10 mouse cellular contexts compared by ENCODE assay signal in the genomic region with DNA sequence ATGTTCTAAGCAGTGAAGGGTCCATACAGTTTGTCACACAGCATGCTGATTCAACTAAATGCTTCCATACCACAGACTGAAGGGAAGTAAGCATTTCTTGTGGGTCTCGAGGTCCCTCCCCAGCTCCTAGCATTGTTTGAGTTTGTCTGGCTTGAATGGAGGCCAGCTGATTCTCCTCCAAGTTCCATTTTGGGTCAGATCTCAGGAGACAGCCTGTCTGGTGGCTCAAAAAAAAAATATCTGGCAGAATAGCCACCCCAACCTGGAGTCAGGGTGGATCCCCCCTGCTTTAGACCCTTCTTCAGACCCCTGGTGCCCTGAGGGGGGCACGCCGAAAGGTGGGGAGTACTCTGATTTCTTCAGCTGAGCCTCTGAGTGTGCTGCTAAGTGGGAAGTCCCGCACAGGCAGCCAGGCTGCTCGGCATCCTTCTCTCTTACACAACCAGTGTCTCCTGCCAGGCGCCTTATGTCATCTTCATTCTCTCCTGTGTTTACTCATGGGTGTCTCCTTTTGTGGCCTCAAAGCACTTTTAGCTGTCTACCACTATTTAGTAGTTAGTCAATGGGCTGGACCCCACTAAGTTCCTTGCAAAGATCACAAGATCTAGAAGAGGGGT. TPM values are rescaled to one million over a fixed set of nuclear protein-coding genes. Genes with fewer than 3 reads are reported as not detected.
DNase-seq lines count a peak whose midpoint lies in the region; ATAC-seq and TF ChIP-seq lines count a peak whose summit lies in the region.
"Had no signal": no experiment of that assay in that cellular context is flagged by ENCODE, and none has a peak within 500 bp of the region (broad histone marks: within the 10 kb centered on the region; RNA-seq: fewer than 3 reads in every experiment).

No protein-coding gene starts in this region.

- no peak for TF ChIP-seq EP300 in lung, postnatal 0 days (IDR thresholded peaks at IDR 0.05)

- no peaks in the 10 kb centered on the region for H3K36me3 ChIP-seq in heart, embryonic 11.5 days (ENCODE audit: control insufficient read depth, insufficient read depth, low read length)
- no peaks in the 10 kb centered on the region for H3K36me3 ChIP-seq in heart, embryonic 13.5 days
- no peaks in the 10 kb centered on the region for H3K36me3 ChIP-seq in lung, postnatal 0 days (ENCODE audit: insufficient read depth, low read length)
- H3K36me3 ChIP-seq in forebrain, embryonic 14.5 days (ENCODE audit: control insufficient read depth, insufficient read depth, low read length), result no peaks in the 10 kb centered on the region
- H3K36me3 ChIP-seq: midbrain, embryonic 12.5 days; stomach, embryonic 15.5 days had no signal

- no peak for ATAC-seq in heart, embryonic 11.5 days (replicated peaks; ENCODE audit: insufficient number of reproducible peaks, low FRiP score, low TSS enrichment)
- no peak for ATAC-seq in heart, embryonic 13.5 days (ENCODE audit: extremely low read depth, insufficient number of reproducible peaks, low FRiP score, low TSS enrichment)
- peak; percentile 89 for ATAC-seq in lung, postnatal 0 days
- ATAC-seq in forebrain, embryonic 14.5 days, result no peak
- no peak for ATAC-seq in monocyte, adult 5-6 weeks (replicated peaks; ENCODE audit: insufficient number of reproducible peaks, low FRiP score, low TSS enrichment, poor library complexity, severe bottlenecking)

- no peak overlapping the region for H3K4me2 ChIP-seq in heart, embryonic 11.5 days
- no peak overlapping the region for H3K4me2 ChIP-seq in heart, embryonic 13.5 days
- no peak overlapping the region for H3K4me2 ChIP-seq in lung, postnatal 0 days (replicated peaks; ENCODE audit: low read depth, low read length)
- no peak overlapping the region for H3K4me2 ChIP-seq in forebrain, embryonic 14.5 days (ENCODE audit: low read length)
- H3K4me2 ChIP-seq: midbrain, embryonic 12.5 days; stomach, embryonic 15.5 days had no signal

- no peak for TF ChIP-seq CTCF in lung, postnatal 0 days (IDR thresholded peaks at IDR 0.05)

- 70% methylated on average over 6 of the region's 6 CpGs for WGBS in heart, embryonic 11.5 days (ENCODE audit: insufficient replicate concordance)
- 60% methylated on average over 6 of the region's 6 CpGs for WGBS in heart, embryonic 13.5 days
- WGBS in lung, postnatal 0 days, result 31% methylated on average over 6 of the region's 6 CpGs
- 82% methylated on average over 6 of the region's 6 CpGs for WGBS in forebrain, embryonic 14.5 days

- DNase-seq in heart, adult 18-20 months, result peak; percentile 84 to 86
- DNase-seq in cerebellum, adult 11 months, result peak; percentile 18
- DNase-seq in lung, postnatal 0 days (ENCODE audit: low spot score), result peak; percentile 84
- DNase-seq in forebrain, embryonic 14.5 days (ENCODE audit: low spot score), result no peak
- no peak for DNase-seq in layer of hippocampus, adult 9-10 months (ENCODE audit: low spot score)

- H3K9me3 ChIP-seq in heart, embryonic 11.5 days (replicated peaks; ENCODE audit: control insufficient read depth, low read length), result no peaks in the 10 kb centered on the region
- H3K9me3 ChIP-seq in heart, embryonic 13.5 days, result no peaks in the 10 kb centered on the region
- H3K9me3 ChIP-seq in lung, postnatal 0 days (ENCODE audit: low read length), result no peaks in the 10 kb centered on the region
- no peaks in the 10 kb centered on the region for H3K9me3 ChIP-seq in forebrain, embryonic 14.5 days (replicated peaks; ENCODE audit: control insufficient read depth, low read length)
- H3K9me3 ChIP-seq: midbrain, embryonic 12.5 days; stomach, embryonic 15.5 days had no signal

- no peak overlapping the region for H3K4me3 ChIP-seq in heart, embryonic 11.5 days (ENCODE audit: low read depth, low read length)
- H3K4me3 ChIP-seq in heart, embryonic 13.5 days, result no peak overlapping the region
- no peak overlapping the region for H3K4me3 ChIP-seq in lung, postnatal 0 days (ENCODE audit: low read depth, low read length)
- H3K4me3 ChIP-seq in forebrain, embryonic 14.5 days (ENCODE audit: low read depth, low read length), result no peak overlapping the region
- H3K4me3 ChIP-seq: midbrain, embryonic 12.5 days; stomach, embryonic 15.5 days had no signal

- H3K27me3 ChIP-seq in heart, embryonic 11.5 days (ENCODE audit: control insufficient read depth, insufficient read depth, low read length), result no peaks in the 10 kb centered on the region
- H3K27me3 ChIP-seq in heart, embryonic 13.5 days (replicated peaks), result no peaks in the 10 kb centered on the region
- H3K27me3 ChIP-seq in lung, postnatal 0 days (replicated peaks; ENCODE audit: insufficient read depth, low read length), result no peaks in the 10 kb centered on the region
- H3K27me3 ChIP-seq in forebrain, embryonic 14.5 days (replicated peaks; ENCODE audit: control insufficient read depth, insufficient read depth, low read length), result no peaks in the 10 kb centered on the region
- H3K27me3 ChIP-seq: midbrain, embryonic 12.5 days; stomach, embryonic 15.5 days had no signal

- no peaks in the 10 kb centered on the region for H3K4me1 ChIP-seq in heart, embryonic 11.5 days (ENCODE audit: control insufficient read depth, insufficient read depth, low read length)
- peaks cover 12% of the 10 kb centered on the region for H3K4me1 ChIP-seq in heart, embryonic 13.5 days
- no peaks in the 10 kb centered on the region for H3K4me1 ChIP-seq in lung, postnatal 0 days (ENCODE audit: insufficient read depth, low read depth, low read length)
- no peaks in the 10 kb centered on the region for H3K4me1 ChIP-seq in forebrain, embryonic 14.5 days (ENCODE audit: control insufficient read depth, insufficient read depth, low read length)
- H3K4me1 ChIP-seq: midbrain, embryonic 12.5 days had no signal

- H3K9ac ChIP-seq in heart, embryonic 11.5 days (ENCODE audit: low read depth, low read length), result no peak overlapping the region
- H3K9ac ChIP-seq in heart, embryonic 13.5 days, result no peak overlapping the region
- no peak overlapping the region for H3K9ac ChIP-seq in lung, postnatal 0 days (replicated peaks; ENCODE audit: low read depth)
- H3K9ac ChIP-seq in forebrain, embryonic 14.5 days (ENCODE audit: low read length), result no peak overlapping the region
- H3K9ac ChIP-seq: midbrain, embryonic 12.5 days; stomach, embryonic 15.5 days had no signal

- no peak overlapping the region for H3K27ac ChIP-seq in heart, embryonic 11.5 days (ENCODE audit: low read depth, low read length)
- 0 out of 2 replicates have a peak overlapping the region, but pooled peaks have one; percentile 41 for H3K27ac ChIP-seq in heart, embryonic 13.5 days (replicated peaks)
- H3K27ac ChIP-seq in lung, postnatal 0 days (ENCODE audit: low read length), result peak overlapping the region; percentile 75
- H3K27ac ChIP-seq in forebrain, embryonic 14.5 days (ENCODE audit: low read depth, low read length), result no peak overlapping the region
- H3K27ac ChIP-seq: midbrain, embryonic 12.5 days; stomach, embryonic 15.5 days had no signal

RNA-seq across cellular contexts. Expression of gene Cd180, which starts 35.0 kb away (rescaled TPM):
- total RNA-seq in heart, adult 18-20 months (2021), result 1 to 10 TPM in 1 of 2 experiments, under 1 TPM in 1; 0.57 to 2.2 TPM
- 0.39 and 0.49 TPM in 2 replicates for polyA plus RNA-seq in heart, embryonic 11.5 days (2014; fragmentation: Nextera tagmentation; extraction: Ambion mirVana)
- 0.36 and 0.71 TPM in 2 replicates for polyA plus RNA-seq in heart, embryonic 13.5 days (2015; fragmentation: Nextera tagmentation; extraction: Ambion mirVana)
- polyA plus RNA-seq in lung, postnatal 0 days (2015; fragmentation: Nextera tagmentation; extraction: Ambion mirVana), result 0.67 and 0.96 TPM in 2 replicates
- polyA plus RNA-seq in forebrain, embryonic 14.5 days (2014; fragmentation: Nextera tagmentation; extraction: Ambion mirVana), result 0.66 and 1.8 TPM in 2 replicates
- total RNA-seq in monocyte, adult 5-6 weeks (2017), result 60.8 to 97.0 TPM (median 66.2 TPM) in 3 replicates

Comparison
In these comparisons a context has a peak if more than half of its experiments do, and no peak if none do; other contexts are left out.
1. H3K27ac ChIP-seq: peak in heart, embryonic 13.5 days (single experiment) and lung, postnatal 0 days (single experiment); none in heart, embryonic 11.5 days (single experiment) and forebrain, embryonic 14.5 days (single experiment).
2. DNase-seq: peak in heart, adult 18-20 months (2 of 2), cerebellum, adult 11 months (single experiment) and lung, postnatal 0 days (single experiment); none in forebrain, embryonic 14.5 days (single experiment) and layer of hippocampus, adult 9-10 months (single experiment).